Mouse (Mus musculus) embryonic facial prominence, embryonic 11.5 days (tissue): ENCODE results near the gene Bdh1. TPM values are rescaled to one million over a fixed set of nuclear protein-coding genes. Genes with fewer than 3 reads are reported as not detected.
A peak's percentile ranks its signal among the peaks of the same experiment; 100 is the strongest.

Experiments used
- ATAC-seq: fragments of 200-750 bp; cut with Nextera tagmentation; replicated peaks from 2 replicates; pipeline ENCODE4 v1.8.0; 2017; ENCODE audit warnings: low read depth; ENCODE audit not compliant: insufficient number of reproducible peaks, low FRiP score, low TSS enrichment
- DNase-seq: peaks from one replicate; pipeline ENCODE4 v3.0.0-alpha.2; 2015; ENCODE audit warnings: low spot score
- H3K27ac ChIP-seq: fragments of 300-500 bp; sonication (generic); replicated peaks from 2 replicates; pipeline ENCODE4 v1.5.1; 2014; ENCODE audit warnings: mild to moderate bottlenecking, low read depth, low read length, control low read depth
- H3K27me3 ChIP-seq: fragments of 300-500 bp; sonication (generic); 2 replicates; pipeline ENCODE4 v1.6.1; 2014; ENCODE audit warnings: mild to moderate bottlenecking, low read length, moderate library complexity, mixed read lengths; ENCODE audit not compliant: control insufficient read depth, insufficient read depth
- H3K36me3 ChIP-seq: fragments of 300-500 bp; sonication (generic); replicated peaks from 2 replicates; pipeline ENCODE4 v1.6.1; 2014; ENCODE audit warnings: low read depth, mild to moderate bottlenecking, low read length, moderate library complexity, mixed read lengths; ENCODE audit not compliant: control insufficient read depth, insufficient read depth
- H3K4me1 ChIP-seq: fragments of 300-500 bp; sonication (generic); 2 replicates; pipeline ENCODE4 v1.6.1; 2014; ENCODE audit warnings: low read length, mixed read lengths; ENCODE audit not compliant: control insufficient read depth, insufficient read depth
- H3K4me2 ChIP-seq: fragments of 300-500 bp; sonication (generic); 2 replicates; pipeline ENCODE4 v1.6.1; 2014; ENCODE audit warnings: low read depth, mild to moderate bottlenecking, control low read depth, low read length, moderate library complexity
- H3K4me3 ChIP-seq: fragments of 300-500 bp; sonication (generic); 2 replicates; pipeline ENCODE4 v1.5.1; 2014; ENCODE audit warnings: low read depth, low read length, control low read depth
- H3K9ac ChIP-seq: fragments of 300-500 bp; sonication (generic); replicated peaks from 2 replicates; pipeline ENCODE4 v1.6.1; 2014; ENCODE audit warnings: mild to moderate bottlenecking, control low read depth, low read length
- H3K9me3 ChIP-seq: fragments of 300-500 bp; sonication (generic); replicated peaks from 2 replicates; pipeline ENCODE4 v1.6.1; 2016; ENCODE audit warnings: mild to moderate bottlenecking, low read length, inconsistent platforms, mixed read lengths; ENCODE audit not compliant: control insufficient read depth
- WGBS: fragments of 180-500 bp; shearing (Covaris S2); extraction: QIAGEN DNeasy Blood & Tissue Kit; methylation state at CpG from one replicate; pipeline ENCODE4 v1.1.7; 2014; 5-methylcytosine and 5-hydroxymethylcytosine counted together
- polyA plus RNA-seq: library from polyadenylated mRNA; unstranded; fragments of >200 nt; fragmentation: Nextera tagmentation; extraction: Ambion mirVana; gene quantifications from 2 replicates; pipeline ENCODE4 v1.2.1, GENCODE M21; 2014

Bdh1 gene
- polyA plus RNA-seq, 1 experiment from 2014 or later: 18.8 TPM

- Histone ChIP-seq H3K36me3 (no peaks in the 10 kb centered on the region), H3K27ac (no peak overlapping the region), H3K9me3 (no peaks in the 10 kb centered on the region), H3K4me3 (no peak overlapping the region), H3K27me3 (peaks cover 5% of the 10 kb centered on the region; the same call in 1 of the 2 replicates), H3K4me1 (no peaks in the 10 kb centered on the region), H3K9ac (no peak overlapping the region), H3K4me2 (no peak overlapping the region)
- 60% methylated on average over 1 of the region's 1 CpGs for WGBS
- DNase-seq (no peak), ATAC-seq (no peak)
These were observed 642 bp downstream of the Bdh1 start for GRCm38 (mm10) chr16:31422722-31423121.

DNA sequence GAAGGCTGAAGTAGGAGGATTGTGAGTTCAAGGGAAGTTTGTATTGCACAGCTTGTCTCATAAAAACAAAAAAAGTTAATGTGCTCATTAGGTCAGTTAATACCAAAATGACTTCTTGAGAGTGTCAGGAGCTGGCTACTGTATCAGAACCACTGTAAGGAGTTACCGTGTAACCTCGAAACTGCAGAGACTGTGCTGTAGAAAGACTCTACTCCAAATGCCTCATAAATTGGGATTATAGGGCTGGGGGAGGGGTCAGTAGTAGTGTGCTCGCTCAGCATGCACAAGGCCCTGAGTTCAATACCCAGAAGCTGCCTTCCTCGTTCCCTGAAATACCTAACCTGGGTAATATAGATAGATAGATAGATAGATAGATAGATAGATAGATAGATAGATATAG lies 1.3 kb downstream of the Bdh1 start:
- Histone ChIP-seq H3K9ac (no peak overlapping the region), H3K4me1 (no peaks in the 10 kb centered on the region), H3K27ac (no peak overlapping the region), H3K36me3 (no peaks in the 10 kb centered on the region), H3K27me3 (peaks cover 11% of the 10 kb centered on the region), H3K9me3 (no peaks in the 10 kb centered on the region), H3K4me3 (no peak overlapping the region), H3K4me2 (no peak overlapping the region)
- ATAC-seq: no peak
- DNase-seq: no peak
- WGBS: 90% methylated on average over 4 of the region's 4 CpGs

- ATAC-seq: no peak
- Histone ChIP-seq H3K4me3 (no peak overlapping the region), H3K4me2 (no peak overlapping the region), H3K9me3 (no peaks in the 10 kb centered on the region), H3K27ac (no peak overlapping the region), H3K27me3 (peaks cover 14% of the 10 kb centered on the region), H3K9ac (no peak overlapping the region), H3K36me3 (no peaks in the 10 kb centered on the region), H3K4me1 (no peaks in the 10 kb centered on the region; the same call in 1 of the 2 replicates)
- WGBS: 80% methylated on average over 4 of the region's 4 CpGs
- no peak for DNase-seq
These were observed 2.5 kb downstream of the Bdh1 start for GRCm38 (mm10) chr16:31424416-31425187.

GRCm38 (mm10) chr16:31425508-31425907 lies 3.4 kb downstream of the Bdh1 start:
- Histone ChIP-seq H3K4me3 (no peak overlapping the region), H3K4me2 (no peak overlapping the region), H3K9me3 (no peaks in the 10 kb centered on the region), H3K4me1 (no peaks in the 10 kb centered on the region; the same call in 1 of the 2 replicates), H3K9ac (no peak overlapping the region), H3K36me3 (no peaks in the 10 kb centered on the region), H3K27me3 (peaks cover 14% of the 10 kb centered on the region), H3K27ac (no peak overlapping the region)
- no peak for ATAC-seq
- WGBS: 1% methylated on average over 4 of the region's 4 CpGs
- DNase-seq: peak; percentile 77

GRCm38 (mm10) chr16:31426496-31427126 lies 4.5 kb downstream of the Bdh1 start:
- Histone ChIP-seq H3K4me3 (no peak overlapping the region), H3K4me1 (no peaks in the 10 kb centered on the region; the same call in 1 of the 2 replicates), H3K4me2 (no peak overlapping the region), H3K36me3 (no peaks in the 10 kb centered on the region), H3K27me3 (peaks cover 14% of the 10 kb centered on the region), H3K27ac (no peak overlapping the region), H3K9ac (no peak overlapping the region), H3K9me3 (no peaks in the 10 kb centered on the region)
- DNase-seq (no peak), ATAC-seq (no peak)
- 77% methylated on average over 6 of the region's 6 CpGs for WGBS

DNA sequence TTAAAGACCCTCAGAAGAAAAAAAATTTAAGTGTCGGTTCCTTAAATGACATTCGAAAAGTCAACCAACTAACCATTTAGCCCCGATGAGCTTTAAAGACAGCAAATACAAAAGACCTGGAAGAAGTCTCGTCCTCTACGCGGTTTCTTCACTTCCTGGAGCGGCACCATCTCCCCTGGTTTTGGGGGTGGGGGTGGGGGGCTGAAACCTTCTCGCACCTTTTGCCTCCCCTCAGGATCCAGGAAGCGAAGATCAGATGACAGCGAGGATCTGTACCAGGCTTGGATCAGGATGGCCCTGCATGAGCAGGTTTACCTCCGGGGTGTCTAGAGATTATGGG lies 6.2 kb downstream of the Bdh1 start:
- Histone ChIP-seq H3K9ac (peak overlapping the region; percentile 67), H3K36me3 (no peaks in the 10 kb centered on the region), H3K27me3 (peaks cover 14% of the 10 kb centered on the region), H3K4me3 (peak overlapping the region; percentile 61), H3K4me2 (peak overlapping the region; percentile 93), H3K9me3 (no peaks in the 10 kb centered on the region), H3K4me1 (no peaks in the 10 kb centered on the region; the same call in 1 of the 2 replicates), H3K27ac (no peak overlapping the region)
- ATAC-seq (no peak), DNase-seq (no peak)
- 6% methylated on average over 11 of the region's 11 CpGs for WGBS

- H3K4me3 ChIP-seq: peak overlapping the region; percentile 61
- H3K36me3 ChIP-seq: no peaks in the 10 kb centered on the region
- H3K9me3 ChIP-seq: no peaks in the 10 kb centered on the region
- peak overlapping the region; percentile 93 for H3K4me2 ChIP-seq
- ATAC-seq (peak; percentile 61), DNase-seq (peak; percentile 74)
- WGBS: under 1% methylated on average over 65 of the region's 65 CpGs
- peak overlapping the region; percentile 65; the same call in 1 of the 2 replicates for H3K27ac ChIP-seq
- H3K4me1 ChIP-seq: no peaks in the 10 kb centered on the region; the same call in 1 of the 2 replicates
- peaks cover 14% of the 10 kb centered on the region for H3K27me3 ChIP-seq
- H3K9ac ChIP-seq: peak overlapping the region; percentile 67
These were observed 6.8 kb downstream of the Bdh1 start for GRCm38 (mm10) chr16:31428675-31429470.
